Mouse (Mus musculus) CD4-positive helper T cell, adult 2 months (primary cell): ENCODE data around the gene Ppid.
A peak's percentile ranks its signal among the peaks of the same experiment; 100 is the strongest.
"Not testable (repeated sequence)": the region's sequence is repeated elsewhere in the genome, so short reads cannot be mapped to it uniquely, and the experiment has no call there.

Source experiments
- DNase-seq: peaks from one replicate; pipeline ENCODE4 v3.0.0-alpha.2; 2012; ENCODE audit warnings: low read depth, missing footprints, low spot score

The Ppid gene

DNA sequence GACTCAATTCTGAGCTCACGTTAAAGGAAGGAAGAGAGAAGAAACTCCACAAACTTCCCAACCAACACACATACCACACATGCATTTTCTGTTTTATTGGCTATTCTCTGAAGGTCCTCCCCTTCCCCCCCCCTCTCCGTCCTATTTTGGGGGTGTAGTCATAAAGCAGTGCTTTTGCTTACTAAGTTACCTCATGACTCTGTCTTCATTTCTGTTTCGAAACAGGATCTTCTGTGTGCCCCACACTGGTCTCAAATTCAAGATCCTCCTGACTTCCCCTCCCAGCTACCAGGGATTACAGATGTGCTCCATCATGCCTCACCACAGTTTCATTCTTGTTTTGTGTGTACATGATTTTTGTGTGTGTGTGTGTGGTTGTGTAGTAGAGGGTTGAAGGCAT is 18.7 kb upstream of the Ppid start:
- DNase-seq: no peak

DNA sequence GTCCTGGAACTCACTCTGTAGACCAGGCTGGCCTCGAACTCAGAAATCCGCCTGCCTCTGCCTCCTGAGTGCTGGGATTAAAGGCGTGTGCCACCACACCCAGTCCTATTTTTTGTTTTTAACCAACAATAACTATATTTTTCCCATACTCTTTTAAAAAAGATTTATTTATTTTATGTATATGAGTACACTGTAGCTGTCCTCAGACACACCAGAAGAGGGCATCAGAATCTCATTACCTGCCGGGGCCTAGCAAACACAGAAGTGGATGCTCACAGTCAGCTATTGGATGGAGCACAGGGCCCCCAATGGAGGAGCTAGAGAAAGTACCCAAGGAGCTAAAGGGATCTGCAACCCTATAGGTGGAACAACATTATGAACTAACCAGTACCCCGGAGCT is 17.8 kb upstream of the Ppid start:
- not testable (repeated sequence) for DNase-seq

GRCm38 (mm10) chr3:79574336-79574735 is 16.8 kb upstream of the Ppid start:
- no peak for DNase-seq

DNA sequence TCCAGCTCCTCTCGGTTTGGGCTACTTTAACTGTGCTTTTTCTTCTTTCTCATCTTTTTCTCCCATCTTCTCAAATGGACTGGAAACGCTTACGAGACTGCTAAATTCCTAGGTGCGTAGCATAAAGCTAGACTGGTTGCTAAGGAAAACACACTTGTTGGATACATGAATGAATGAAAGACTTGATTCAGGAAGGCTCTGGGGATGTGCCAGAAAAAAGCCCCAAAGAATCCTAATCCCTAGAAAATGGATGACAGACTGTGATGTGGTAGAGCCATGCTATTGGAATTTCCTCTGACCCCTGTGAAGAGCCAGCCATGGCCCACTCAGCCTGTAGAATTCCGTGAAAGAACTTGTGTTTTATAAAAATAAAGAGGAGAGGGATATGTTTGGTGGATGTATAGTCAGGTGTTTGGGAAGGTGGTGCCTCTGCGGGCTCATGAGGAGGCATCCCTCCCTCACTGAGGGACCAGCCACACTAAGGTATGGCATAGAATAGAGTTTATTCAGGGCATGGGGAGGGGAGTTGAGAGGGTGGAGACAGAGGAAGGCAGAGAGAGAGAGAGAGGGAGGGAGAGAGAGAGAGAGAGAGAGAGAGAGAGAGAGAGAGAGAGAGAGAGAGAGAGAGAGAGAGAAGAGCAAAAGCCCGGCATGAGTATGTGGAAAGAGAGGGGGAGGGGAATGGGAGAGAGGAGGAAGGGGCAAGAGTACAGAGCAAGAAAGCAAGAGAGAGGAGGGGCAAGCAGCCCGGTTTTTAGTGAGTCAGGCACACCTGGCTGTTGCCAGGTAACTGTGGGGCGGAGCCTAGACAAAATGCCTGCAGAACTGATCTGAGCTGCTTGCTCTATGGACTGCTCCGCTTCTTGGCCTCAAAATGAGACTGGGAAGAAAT is 15.3 kb upstream of the Ppid start:
- DNase-seq: no peak

DNA sequence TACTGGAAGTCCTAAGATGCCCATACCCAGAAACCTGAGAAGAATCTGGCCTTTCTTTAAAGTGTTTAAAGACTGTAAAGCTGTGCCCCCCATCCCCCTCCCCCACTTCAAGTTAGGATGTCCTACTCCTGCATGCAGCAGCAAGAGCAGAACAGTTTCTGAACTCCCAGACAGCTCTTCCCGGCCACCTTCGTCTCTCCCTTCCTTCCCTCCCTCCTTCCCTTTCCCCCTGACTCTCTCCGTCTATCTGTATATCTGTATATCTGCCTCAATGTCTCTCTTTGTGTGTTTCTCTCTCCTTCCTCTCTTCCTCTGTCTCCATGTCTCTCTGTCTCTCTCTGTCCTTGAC is 14.7 kb upstream of the Ppid start:
- DNase-seq: no peak

- no peak for DNase-seq
These were observed 14.3 kb upstream of the Ppid start for GRCm38 (mm10) chr3:79576865-79577264.

- no peak for DNase-seq
These were observed 13.5 kb upstream of the Ppid start for GRCm38 (mm10) chr3:79577606-79578005.

- DNase-seq: no peak
These were observed 13.0 kb upstream of the Ppid start for GRCm38 (mm10) chr3:79578164-79578563.

DNA sequence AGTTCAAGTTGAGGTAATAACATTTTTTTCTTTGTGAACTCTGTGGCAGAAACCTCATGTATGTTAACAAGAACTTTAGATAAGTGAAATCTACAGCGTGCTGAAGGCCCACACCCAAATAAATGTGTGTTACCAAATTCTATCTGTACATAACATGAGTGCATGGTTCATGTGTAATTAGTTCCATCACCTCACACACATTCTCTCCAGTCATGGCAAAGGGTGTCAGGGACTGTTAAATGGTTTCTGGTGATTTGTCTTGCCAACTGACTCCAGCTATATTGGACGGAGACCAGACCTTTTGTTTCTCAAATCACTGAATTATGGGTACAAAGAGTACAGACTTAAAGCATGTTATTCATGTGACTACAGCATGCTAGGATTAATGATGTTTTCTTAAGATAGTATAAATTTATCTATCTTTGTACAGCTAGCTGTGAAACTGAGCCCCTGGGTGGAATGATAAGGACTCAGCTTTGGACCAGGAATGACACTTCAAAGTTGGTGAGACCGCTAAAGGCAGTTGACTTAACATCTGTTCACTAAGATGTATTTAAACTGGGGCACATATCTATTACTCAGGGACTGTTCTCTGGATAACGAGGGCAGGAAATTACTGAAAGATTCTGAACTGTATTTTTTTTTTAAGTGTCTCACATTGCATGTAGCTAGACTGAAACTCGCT is 11.1 kb upstream of the Ppid start:
- no peak for DNase-seq

- DNase-seq: peak; percentile 88
These were observed 4.3 kb upstream of the Ppid start for GRCm38 (mm10) chr3:79586804-79587203.

DNA sequence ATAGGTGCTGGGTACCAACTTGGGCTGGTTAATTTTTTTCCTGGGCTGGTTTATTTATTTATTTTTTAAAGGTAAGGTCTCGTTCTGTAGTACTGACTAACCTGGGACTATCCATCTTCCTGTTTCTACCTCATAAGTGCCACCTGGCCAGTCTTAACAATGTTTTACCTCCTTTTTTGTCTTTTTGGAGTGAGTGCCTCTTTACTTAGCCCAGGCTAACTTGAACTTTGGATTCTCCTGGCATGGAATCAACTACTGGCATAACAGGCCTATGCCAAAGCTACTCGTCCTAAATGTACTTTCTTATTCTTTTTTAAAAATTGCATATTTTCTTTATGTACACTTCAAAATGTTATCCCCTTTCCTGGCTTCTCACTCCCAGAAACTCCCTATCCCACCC is 1.5 kb upstream of the Ppid start:
- DNase-seq: no peak

DNA sequence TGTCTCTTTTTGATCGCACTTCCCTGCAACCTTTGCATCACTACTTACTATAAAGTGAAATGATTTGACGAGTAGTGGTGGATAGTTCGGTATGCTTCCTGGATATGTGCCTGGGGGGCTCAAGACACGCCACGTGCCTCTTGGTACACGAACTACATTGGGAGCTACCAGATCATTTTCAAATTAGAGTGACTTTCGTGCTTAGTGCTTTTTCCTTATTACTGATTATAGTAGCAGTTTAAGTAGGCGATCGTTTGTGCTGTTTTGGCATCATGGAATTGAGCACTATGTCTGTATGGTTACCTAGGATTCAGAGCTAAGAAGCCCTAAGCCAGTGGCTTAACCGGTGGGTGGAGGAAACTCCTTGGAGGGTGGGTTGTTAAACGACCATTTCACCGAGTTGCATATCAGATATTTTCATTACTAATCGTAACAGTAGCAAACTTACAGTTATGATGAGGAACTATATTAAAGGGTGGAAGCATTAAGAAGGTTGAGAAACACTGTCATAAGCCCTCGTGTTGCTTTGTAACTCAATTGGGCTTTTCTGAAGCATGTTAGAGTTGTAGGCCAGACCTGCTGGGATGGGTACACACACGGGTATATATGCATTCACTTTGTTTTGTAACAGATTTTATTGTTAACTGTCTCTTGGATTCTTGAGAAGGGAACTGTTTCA is 790 bp downstream of the Ppid start:
- no peak for DNase-seq

- DNase-seq: no peak
These were observed 4.3 kb downstream of the Ppid start for GRCm38 (mm10) chr3:79595468-79595867.

GRCm38 (mm10) chr3:79609886-79610285 is 18.7 kb downstream of the Ppid start:
- DNase-seq: no peak

DNA sequence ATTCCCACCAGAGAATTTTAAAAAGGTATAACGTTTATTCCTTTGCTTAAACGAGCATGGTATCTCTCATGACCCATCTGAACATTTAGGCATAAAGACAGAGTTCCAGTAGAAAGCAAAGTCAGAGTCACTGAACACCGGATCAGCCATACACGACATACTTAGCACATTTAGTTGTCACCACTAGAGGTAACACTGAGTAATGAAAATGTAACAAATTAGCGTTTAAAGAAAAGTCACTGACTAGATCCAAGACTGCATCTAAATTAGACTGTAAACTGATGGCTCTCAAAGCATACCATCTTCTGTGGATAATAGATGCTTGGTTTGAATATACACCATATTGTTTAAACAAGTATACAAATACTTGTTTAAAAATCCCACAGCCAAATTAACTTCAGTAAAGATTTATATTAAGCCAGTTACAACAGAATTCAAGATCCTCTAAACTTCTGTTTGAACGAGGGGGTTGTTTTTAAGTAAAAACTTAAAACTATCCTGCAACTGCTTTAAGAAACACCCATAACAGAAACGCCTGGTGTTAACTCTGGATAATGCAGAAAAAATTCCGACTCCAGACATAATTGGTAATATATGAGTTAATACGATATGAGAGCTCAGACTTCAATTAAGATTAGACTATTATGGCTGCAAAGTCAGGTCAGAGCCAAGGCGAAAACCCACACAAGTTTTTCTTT is 36.5 kb downstream of the Ppid start:
- peak; percentile 35 for DNase-seq

- DNase-seq: peak; percentile 62
These were observed 37.0 kb downstream of the Ppid start for GRCm38 (mm10) chr3:79628182-79628560.

- DNase-seq: peak; percentile 100
These were observed 37.6 kb downstream of the Ppid start, which contains the start of gene 4930579G24Rik for GRCm38 (mm10) chr3:79628561-79629415. Gene 4930579G24Rik, plus strand, starts transcription at chr3:79629079.

DNA sequence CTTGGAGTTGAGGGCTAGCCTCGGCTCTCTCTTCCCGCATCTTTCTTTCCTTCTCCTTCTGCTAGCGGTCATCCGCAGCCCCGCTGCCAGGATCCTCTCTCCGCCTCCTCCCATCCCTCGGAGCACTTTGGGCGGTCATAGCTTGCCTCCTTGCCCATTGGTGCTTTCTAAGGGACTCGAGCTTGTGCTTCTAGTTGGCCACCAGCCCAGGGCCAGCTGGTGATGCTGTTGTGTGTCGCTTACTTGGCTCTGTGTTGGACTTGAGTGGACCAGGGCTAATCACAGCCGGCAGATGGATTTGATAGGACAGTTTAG is 38.2 kb downstream of the Ppid start, which contains the start of gene Etfdh:
TSS of gene Etfdh (minus strand) at position 85 of the 315 bp plus-strand sequence.
- no peak for DNase-seq

DNA sequence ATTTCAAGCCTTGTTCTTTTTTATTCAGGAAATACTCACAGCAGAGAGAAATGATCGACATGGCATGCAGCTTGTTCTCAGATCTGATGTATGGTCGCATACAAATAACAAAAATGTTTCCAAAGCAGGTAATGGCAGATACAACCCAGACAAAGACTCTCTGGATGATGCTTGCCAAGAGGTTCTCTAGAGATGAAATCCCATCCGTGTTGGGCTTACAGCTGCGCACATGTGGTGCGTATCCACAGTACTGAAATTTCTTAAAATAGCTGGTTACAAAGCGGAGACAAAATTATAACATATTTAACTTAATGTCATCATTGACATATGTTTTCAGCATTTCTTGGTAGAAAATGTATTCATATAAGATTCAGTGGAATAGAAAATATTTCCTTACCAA is 61.0 kb downstream of the Ppid start:
- no peak for DNase-seq
